ENCODE assay signal across 28 mouse cellular contexts in genomic region chr5:119487184-119487583, GRCm38 (mm10).
A peak's percentile ranks its signal among the peaks of the same experiment; 100 is the strongest.
DNase-seq lines count a peak whose midpoint lies in the region; ATAC-seq and TF ChIP-seq lines count a peak whose summit lies in the region.
"Had no signal": no experiment of that assay in that cellular context is flagged by ENCODE, and none has a peak within 500 bp of the region (broad histone marks: within the 10 kb centered on the region; RNA-seq: fewer than 3 reads in every experiment).

No protein-coding gene starts in this region.

- no peak overlapping the region for H3K9ac ChIP-seq in kidney, postnatal 0 days (ENCODE audit: low read depth, low read length)
- H3K9ac ChIP-seq: embryonic facial prominence, embryonic 12.5 days; embryonic facial prominence, embryonic 15.5 days; forebrain, postnatal 0 days; heart, embryonic 12.5 days; heart, embryonic 15.5 days; hindbrain, embryonic 13.5 days; intestine, embryonic 15.5 days had no signal

- DNase-seq in adrenal gland, adult 2 months: peak; percentile 42
- no peak for DNase-seq in adrenal gland, postnatal 4 days (ENCODE audit: low spot score in 2 of 2)
- DNase-seq in kidney, postnatal 0 days (ENCODE audit: low spot score): peak; percentile 21
- no peak for DNase-seq in kidney, adult 11 months
- peak; percentile 12 to 36 for DNase-seq in adrenal gland, postnatal 36 days
- DNase-seq in frontal cortex, postnatal 14 days (ENCODE audit: low spot score in 2 of 2): no peak
- DNase-seq: B cell, adult 2 months; cerebellum, adult 18-20 months; cerebellum, adult 9-11 months; cerebellum, postnatal 25 days; forebrain, postnatal 0 days; gastrocnemius, postnatal 25 days; heart, adult 18-20 months; heart, postnatal 10 days; heart, postnatal 36 days; kidney, adult 18-20 months had no signal

- ATAC-seq in kidney, postnatal 0 days (replicated peaks; ENCODE audit: low FRiP score, low read depth): no peak
- ATAC-seq: forebrain, embryonic 14.5 days; forebrain, postnatal 0 days; hindbrain, embryonic 16.5 days; intestine, embryonic 15.5 days; Patski had no signal

- H3K9me3 ChIP-seq in kidney, postnatal 0 days (replicated peaks; ENCODE audit: low read length): no peaks in the 10 kb centered on the region
- H3K9me3 ChIP-seq: embryonic facial prominence, embryonic 12.5 days; embryonic facial prominence, embryonic 15.5 days; heart, embryonic 12.5 days; heart, embryonic 15.5 days; hindbrain, embryonic 10.5 days; hindbrain, embryonic 13.5 days; intestine, embryonic 15.5 days had no signal

- no peak overlapping the region for H3K4me2 ChIP-seq in kidney, postnatal 0 days (ENCODE audit: low read length)
- H3K4me2 ChIP-seq: embryonic facial prominence, embryonic 12.5 days; embryonic facial prominence, embryonic 15.5 days; heart, embryonic 12.5 days; heart, embryonic 15.5 days; hindbrain, embryonic 13.5 days; intestine, embryonic 15.5 days had no signal

- H3K27me3 ChIP-seq in kidney, postnatal 0 days (ENCODE audit: insufficient read depth, low read length): no peaks in the 10 kb centered on the region
- H3K27me3 ChIP-seq: CH12.LX; embryonic facial prominence, embryonic 12.5 days; embryonic facial prominence, embryonic 15.5 days; hindbrain, embryonic 13.5 days; intestine, embryonic 15.5 days had no signal

- TF ChIP-seq CTCF in kidney, postnatal 0 days (IDR thresholded peaks at IDR 0.05; ENCODE audit: low read depth): no peak

- no peak overlapping the region for H3K27ac ChIP-seq in kidney, postnatal 0 days
- H3K27ac ChIP-seq: embryonic facial prominence, embryonic 12.5 days; embryonic facial prominence, embryonic 15.5 days; heart, embryonic 15.5 days; hindbrain, embryonic 10.5 days; hindbrain, embryonic 13.5 days; intestine, embryonic 15.5 days had no signal

- no peaks in the 10 kb centered on the region for H3K36me3 ChIP-seq in kidney, postnatal 0 days (ENCODE audit: insufficient read depth, low read length)
- H3K36me3 ChIP-seq: embryonic facial prominence, embryonic 12.5 days; embryonic facial prominence, embryonic 15.5 days; G1E; heart, embryonic 12.5 days; heart, embryonic 15.5 days; hindbrain, embryonic 10.5 days; hindbrain, embryonic 13.5 days; intestine, embryonic 15.5 days had no signal

- H3K4me1 ChIP-seq in kidney, postnatal 0 days (replicated peaks; ENCODE audit: insufficient read depth, low read length): no peaks in the 10 kb centered on the region
- H3K4me1 ChIP-seq: embryonic facial prominence, embryonic 12.5 days; embryonic facial prominence, embryonic 15.5 days; heart, embryonic 12.5 days; heart, embryonic 15.5 days; hindbrain, embryonic 10.5 days; hindbrain, embryonic 13.5 days; intestine, embryonic 15.5 days had no signal

- WGBS in kidney, postnatal 0 days: 19% methylated on average over 8 of the region's 8 CpGs

- H3K4me3 ChIP-seq in kidney, postnatal 0 days (replicated peaks; ENCODE audit: low read depth, low read length): no peak overlapping the region
- H3K4me3 ChIP-seq: embryonic facial prominence, embryonic 12.5 days; embryonic facial prominence, embryonic 15.5 days; heart, embryonic 12.5 days; heart, embryonic 15.5 days; hindbrain, embryonic 10.5 days; hindbrain, embryonic 13.5 days; intestine, embryonic 15.5 days had no signal

Comparison
In these comparisons a context has a peak if more than half of its experiments do, and no peak if none do; other contexts are left out.
1. DNase-seq: peak in adrenal gland, adult 2 months (single experiment), kidney, postnatal 0 days (single experiment) and adrenal gland, postnatal 36 days (2 of 2); none in adrenal gland, postnatal 4 days (0 of 2), kidney, adult 11 months (single experiment) and frontal cortex, postnatal 14 days (0 of 2).